Mouse (Mus musculus): ENCODE measurements around the gene Pdcl2. TPM values are rescaled to one million over a fixed set of nuclear protein-coding genes. Genes with fewer than 3 reads are reported as not detected.
A peak's percentile ranks its signal among the peaks of the same experiment; 100 is the strongest.

Pdcl2 gene
- polyA plus RNA-seq (2015; fragmentation: Nextera tagmentation; extraction: Ambion mirVana): not detected in 2 replicates

DNA sequence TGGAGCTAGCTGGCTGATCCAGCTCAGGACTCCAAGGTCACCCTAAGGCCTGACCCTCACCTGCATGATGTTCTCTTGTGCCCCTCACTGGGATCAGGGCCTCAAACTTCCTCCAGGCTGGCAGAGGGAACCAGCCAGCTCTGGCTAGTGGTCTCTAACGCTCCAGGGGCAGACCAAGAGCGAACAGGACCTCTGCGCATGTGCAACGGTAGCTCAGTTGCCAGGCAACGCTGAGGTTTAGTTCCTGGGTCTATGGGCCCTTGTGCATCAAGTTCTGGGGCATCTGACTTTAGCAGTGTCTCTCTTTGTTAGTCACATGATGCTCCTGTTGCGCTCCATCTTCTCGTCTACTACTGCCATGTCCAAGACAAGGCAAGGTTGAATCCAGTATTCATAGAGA is at the start of gene Pdcl2:
Gene Pdcl2 (minus strand): TSS at position 204 of the 400 bp plus-strand sequence.
- H3K4me2 ChIP-seq (ENCODE audit: low read length): no peak within 1 kb of the TSS
- DNase-seq (ENCODE audit: low spot score) (no peak), ATAC-seq (replicated peaks; ENCODE audit: low FRiP score, low read depth) (no peak)
- H3K4me1 ChIP-seq (replicated peaks; ENCODE audit: insufficient read depth, low read length): no peaks in the 10 kb centered on the region
- no peaks in the 10 kb centered on the region for H3K36me3 ChIP-seq (ENCODE audit: insufficient read depth, low read length)
- WGBS: 94% methylated on average over 7 of the region's 7 CpGs
- no peak within 1 kb of the TSS for H3K4me3 ChIP-seq (replicated peaks; ENCODE audit: low read depth, low read length)
- no peak for TF ChIP-seq CTCF (IDR thresholded peaks at IDR 0.05; ENCODE audit: low read depth)
- no peaks in the 10 kb centered on the region for H3K27me3 ChIP-seq (ENCODE audit: insufficient read depth, low read length)
- no peaks in the 10 kb centered on the region for H3K9me3 ChIP-seq (replicated peaks; ENCODE audit: low read length)
- no peak within 1 kb of the TSS for H3K9ac ChIP-seq (ENCODE audit: low read depth, low read length)
- no peak within 1 kb of the TSS for H3K27ac ChIP-seq

DNA sequence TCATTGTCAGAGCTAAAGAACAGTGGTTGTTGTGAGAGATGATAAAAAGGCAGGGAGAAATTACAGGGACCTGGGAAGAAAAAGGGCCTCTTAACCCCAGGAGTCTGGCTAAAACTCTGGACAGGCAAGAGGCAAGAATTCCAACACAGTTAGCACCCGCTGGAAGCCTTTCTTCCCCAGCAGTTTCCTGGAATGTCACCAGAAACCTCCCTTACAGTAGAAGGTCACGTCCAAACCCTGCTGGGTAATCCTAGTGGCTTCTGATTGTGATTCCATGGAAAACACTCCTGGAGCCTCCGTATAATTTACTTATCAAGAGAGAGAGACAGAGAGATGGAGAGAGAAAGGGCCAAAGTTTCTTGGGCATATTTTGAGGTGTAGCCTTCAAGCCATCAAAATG is 48.3 kb upstream of the Pdcl2 start:
- 15% methylated on average over 3 of the region's 3 CpGs for WGBS
- DNase-seq (ENCODE audit: low spot score): peak; percentile 59
- Histone ChIP-seq H3K27ac (no peak overlapping the region), H3K4me3 (replicated peaks; ENCODE audit: low read depth, low read length) (no peak overlapping the region), H3K36me3 (ENCODE audit: insufficient read depth, low read length) (no peaks in the 10 kb centered on the region), H3K9ac (ENCODE audit: low read depth, low read length) (no peak overlapping the region), H3K4me2 (ENCODE audit: low read length) (no peak overlapping the region), H3K9me3 (replicated peaks; ENCODE audit: low read length) (no peaks in the 10 kb centered on the region), H3K27me3 (ENCODE audit: insufficient read depth, low read length) (no peaks in the 10 kb centered on the region), H3K4me1 (replicated peaks; ENCODE audit: insufficient read depth, low read length) (no peaks in the 10 kb centered on the region)
- TF ChIP-seq CTCF (IDR thresholded peaks at IDR 0.05; ENCODE audit: low read depth): no peak
- no peak for ATAC-seq (replicated peaks; ENCODE audit: low FRiP score, low read depth)

DNA sequence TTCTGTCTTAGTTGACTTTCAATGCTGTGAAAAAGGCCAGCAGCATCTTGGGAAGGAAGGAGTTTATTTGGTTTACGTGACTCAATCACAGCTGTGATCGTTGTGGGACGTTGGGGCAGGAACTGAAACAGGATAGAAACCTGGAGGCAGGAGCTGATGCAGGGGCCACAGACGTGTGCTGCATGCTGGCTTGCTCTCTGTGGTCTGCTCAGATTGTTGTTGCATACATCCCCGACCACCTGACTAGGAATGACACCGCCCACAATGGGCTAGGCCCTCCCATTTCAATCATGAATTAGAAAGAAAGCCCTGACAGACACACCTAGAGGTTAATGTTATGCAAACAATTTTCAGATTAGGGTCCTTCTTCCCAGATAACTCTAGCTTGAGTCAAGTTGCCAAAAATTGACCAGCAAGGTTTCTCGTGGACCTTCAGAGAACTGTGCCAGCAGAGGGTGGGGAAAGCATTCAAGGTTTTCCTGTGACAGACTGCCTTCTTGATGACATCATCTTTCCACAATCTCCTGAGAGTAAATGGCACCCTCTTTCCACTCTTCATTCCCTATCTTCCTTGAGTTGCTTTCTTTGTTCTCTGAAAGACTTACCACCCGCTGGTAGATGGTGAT is 38.4 kb upstream of the Pdcl2 start:
- no peak for TF ChIP-seq CTCF (IDR thresholded peaks at IDR 0.05; ENCODE audit: low read depth)
- DNase-seq (ENCODE audit: low spot score) (no peak), ATAC-seq (replicated peaks; ENCODE audit: low FRiP score, low read depth) (no peak)
- H3K4me1 ChIP-seq (replicated peaks; ENCODE audit: insufficient read depth, low read length): peaks cover under 1% of the 10 kb centered on the region; the same call in 1 of the 2 replicates
- WGBS: 74% methylated on average over 8 of the region's 8 CpGs
- H3K36me3 ChIP-seq (ENCODE audit: insufficient read depth, low read length): no peaks in the 10 kb centered on the region
- no peak overlapping the region for H3K4me3 ChIP-seq (replicated peaks; ENCODE audit: low read depth, low read length)
- H3K27ac ChIP-seq: no peak overlapping the region
- H3K4me2 ChIP-seq (ENCODE audit: low read length): no peak overlapping the region
- no peaks in the 10 kb centered on the region for H3K9me3 ChIP-seq (replicated peaks; ENCODE audit: low read length)
- no peak overlapping the region for H3K9ac ChIP-seq (ENCODE audit: low read depth, low read length)
- H3K27me3 ChIP-seq (ENCODE audit: insufficient read depth, low read length): 0 out of 2 replicates have a peak, but pooled peaks cover under 1% of the 10 kb centered on the region

DNA sequence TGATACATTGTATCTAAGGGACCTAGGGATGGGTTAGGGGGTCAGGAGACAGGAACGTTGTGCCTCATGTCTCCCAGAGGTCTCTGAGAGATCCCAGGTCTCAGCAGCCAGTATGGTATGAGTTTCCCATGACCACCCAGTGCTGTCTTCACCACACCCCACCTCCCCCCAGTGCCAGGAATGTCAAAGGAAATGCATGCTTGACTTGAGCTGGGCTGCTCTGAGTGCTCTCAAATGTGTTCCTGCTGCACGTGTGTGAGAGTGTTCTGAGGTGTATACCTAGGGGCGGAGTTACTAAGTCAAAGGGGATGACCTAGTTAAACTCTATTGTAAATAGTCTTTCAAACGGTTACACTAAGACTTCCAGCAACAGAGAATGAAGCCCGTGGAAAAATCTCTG is 34.5 kb upstream of the Pdcl2 start:
- Histone ChIP-seq H3K4me3 (replicated peaks; ENCODE audit: low read depth, low read length) (no peak overlapping the region), H3K27me3 (ENCODE audit: insufficient read depth, low read length) (0 out of 2 replicates have a peak, but pooled peaks cover 14% of the 10 kb centered on the region), H3K36me3 (ENCODE audit: insufficient read depth, low read length) (no peaks in the 10 kb centered on the region), H3K9ac (ENCODE audit: low read depth, low read length) (no peak overlapping the region), H3K27ac (no peak overlapping the region), H3K9me3 (replicated peaks; ENCODE audit: low read length) (no peaks in the 10 kb centered on the region), H3K4me2 (ENCODE audit: low read length) (no peak overlapping the region), H3K4me1 (replicated peaks; ENCODE audit: insufficient read depth, low read length) (peaks cover 15% of the 10 kb centered on the region)
- no peak; the same call in 1 of the 2 replicates for TF ChIP-seq CTCF (IDR thresholded peaks at IDR 0.05; ENCODE audit: low read depth)
- DNase-seq (ENCODE audit: low spot score) (no peak), ATAC-seq (replicated peaks; ENCODE audit: low FRiP score, low read depth) (no peak; the same call in 1 of the 2 replicates)
- 37% methylated on average over 5 of the region's 5 CpGs for WGBS

DNA sequence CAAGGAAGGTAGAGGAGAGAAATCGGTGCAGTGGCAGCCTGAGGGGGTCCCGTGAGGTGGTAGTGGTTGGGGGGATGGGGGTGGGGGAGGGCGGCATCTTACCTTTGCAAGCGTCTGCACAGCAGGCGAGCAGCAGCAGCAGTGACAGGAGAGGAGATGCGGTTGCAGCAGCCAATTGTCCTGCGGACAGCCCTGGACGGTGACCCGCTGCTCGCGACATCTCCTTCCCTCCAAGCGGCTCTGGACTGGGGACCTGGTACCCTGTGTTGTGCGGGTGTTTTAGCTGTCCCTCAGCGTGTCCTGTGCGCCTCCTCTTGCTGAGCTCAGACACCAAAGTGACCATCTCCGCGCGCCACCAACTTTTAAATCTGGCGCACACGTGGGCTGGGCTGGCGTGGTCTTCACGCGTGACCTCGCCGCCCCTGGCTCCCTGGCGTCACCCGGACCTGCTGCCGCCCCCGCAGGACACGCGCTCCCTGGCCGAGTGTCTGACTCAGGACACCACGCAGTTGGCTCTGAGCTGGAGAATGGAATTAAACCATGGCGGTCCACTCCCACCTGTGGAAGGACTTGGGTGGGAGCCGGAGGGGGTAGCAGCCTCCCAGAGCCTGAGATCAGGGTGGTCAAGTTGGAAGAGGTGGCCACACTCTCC is 32.6 kb upstream of the Pdcl2 start, which contains the start of gene Nmu:
Gene Nmu (minus strand): TSS at position 336 of the 652 bp plus-strand sequence.
- peak within 1 kb of the TSS; percentile 23 for H3K4me3 ChIP-seq (replicated peaks; ENCODE audit: low read depth, low read length)
- peak within 1 kb of the TSS; percentile 59 for H3K4me2 ChIP-seq (ENCODE audit: low read length)
- H3K9ac ChIP-seq (ENCODE audit: low read depth, low read length): 0 out of 2 replicates have a peak within 1 kb of the TSS, but pooled peaks have one; percentile 24
- TF ChIP-seq CTCF (IDR thresholded peaks at IDR 0.05; ENCODE audit: low read depth): no peak
- ATAC-seq (replicated peaks; ENCODE audit: low FRiP score, low read depth) (0 out of 2 replicates have a peak, but pooled peaks have one; percentile 40), DNase-seq (ENCODE audit: low spot score) (peak; percentile 21)
- H3K27me3 ChIP-seq (ENCODE audit: insufficient read depth, low read length): 0 out of 2 replicates have a peak, but pooled peaks cover 14% of the 10 kb centered on the region
- 3% methylated on average over 35 of the region's 35 CpGs for WGBS
- H3K9me3 ChIP-seq (replicated peaks; ENCODE audit: low read length): no peaks in the 10 kb centered on the region
- H3K27ac ChIP-seq: no peak within 1 kb of the TSS
- no peaks in the 10 kb centered on the region for H3K36me3 ChIP-seq (ENCODE audit: insufficient read depth, low read length)
- H3K4me1 ChIP-seq (replicated peaks; ENCODE audit: insufficient read depth, low read length): peaks cover 15% of the 10 kb centered on the region

DNA sequence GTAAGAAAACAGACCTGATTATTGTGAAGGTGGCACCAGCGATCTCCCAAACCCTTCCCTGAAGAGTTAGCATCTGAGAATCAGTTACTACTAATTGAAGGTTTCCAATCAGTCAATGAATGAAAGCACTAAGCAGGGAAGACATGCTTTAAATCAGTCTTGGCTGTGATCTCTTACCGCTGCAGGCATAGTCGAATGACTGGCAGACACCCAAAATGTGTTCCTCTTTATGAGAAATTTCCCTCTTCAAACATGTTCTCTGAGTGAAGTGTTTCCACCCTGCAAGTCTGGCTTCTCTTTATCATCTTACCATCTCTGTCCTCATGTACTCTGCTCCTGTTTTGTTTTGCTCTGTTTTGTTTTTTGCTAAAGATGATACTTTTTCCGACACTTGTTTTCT is 29.8 kb upstream of the Pdcl2 start:
- peaks cover 15% of the 10 kb centered on the region for H3K4me1 ChIP-seq (replicated peaks; ENCODE audit: insufficient read depth, low read length)
- TF ChIP-seq CTCF (IDR thresholded peaks at IDR 0.05; ENCODE audit: low read depth): no peak
- WGBS: 78% methylated on average over 4 of the region's 4 CpGs
- no peaks in the 10 kb centered on the region for H3K9me3 ChIP-seq (replicated peaks; ENCODE audit: low read length)
- DNase-seq (ENCODE audit: low spot score) (no peak), ATAC-seq (replicated peaks; ENCODE audit: low FRiP score, low read depth) (no peak)
- no peak overlapping the region for H3K27ac ChIP-seq
- no peak overlapping the region for H3K9ac ChIP-seq (ENCODE audit: low read depth, low read length)
- H3K27me3 ChIP-seq (ENCODE audit: insufficient read depth, low read length): 0 out of 2 replicates have a peak, but pooled peaks cover 14% of the 10 kb centered on the region
- no peak overlapping the region for H3K4me2 ChIP-seq (ENCODE audit: low read length)
- no peaks in the 10 kb centered on the region for H3K36me3 ChIP-seq (ENCODE audit: insufficient read depth, low read length)
- no peak overlapping the region for H3K4me3 ChIP-seq (replicated peaks; ENCODE audit: low read depth, low read length)
